In the genomic region with DNA sequence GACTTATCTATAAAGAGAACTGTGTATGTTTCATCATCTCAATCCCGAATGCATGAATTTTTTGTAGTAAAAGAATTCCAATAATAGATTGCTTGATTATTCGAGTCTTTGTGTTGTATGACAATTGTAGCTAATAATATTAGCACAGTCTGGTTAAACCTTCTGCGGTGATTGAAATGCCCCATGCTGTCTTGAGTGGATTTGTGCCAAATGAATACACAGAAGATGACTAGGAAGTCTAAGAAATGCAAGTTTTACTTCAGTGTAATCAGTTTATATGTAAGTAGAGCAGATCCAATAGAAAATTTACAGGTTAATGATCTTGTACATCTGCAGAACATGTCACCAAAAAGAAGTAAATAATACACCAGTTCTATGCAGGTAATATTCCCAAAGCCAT, we compare ENCODE assay signal across 20 mouse cellular contexts.
DNase-seq lines count a peak whose midpoint lies in the region; ATAC-seq lines count a peak whose summit lies in the region.
"Had no signal": no experiment of that assay in that cellular context is flagged by ENCODE, and none has a peak within 500 bp of the region (broad histone marks: within the 10 kb centered on the region; RNA-seq: fewer than 3 reads in every experiment).

No protein-coding gene starts in this region.

- DNase-seq in cerebellum, adult 9-10 months = peak; percentile 14
- peak; percentile 64 to 76 for DNase-seq in cerebellum, postnatal 14 days
- no peak for DNase-seq in cerebellum, postnatal 4 days (ENCODE audit: low spot score in 2 of 2)
- peak; percentile 6 for DNase-seq in brain, adult 2 months (ENCODE audit: low read depth, low spot score)
- DNase-seq in cerebellum, postnatal 36 days = peak; percentile 4 to 32
- no peak for DNase-seq in gastrocnemius, adult 8-10 months (ENCODE audit: low spot score in 2 of 2)
- DNase-seq: adrenal gland, postnatal 10 days; B cell, adult 2 months; embryo, embryonic 11 days; gastrocnemius, postnatal 10 days; gastrocnemius, postnatal 36 days; heart, adult 2 months; heart, postnatal 14 days; heart, postnatal 4 days; kidney, adult 11 months; kidney, adult 8-10 months had no signal

- no peak for ATAC-seq in cerebellum, adult (ENCODE audit: insufficient number of reproducible peaks, low FRiP score, low TSS enrichment)
- ATAC-seq: forebrain, embryonic 15.5 days; intestine, embryonic 15.5 days; Patski had no signal

Comparison
In these comparisons a context has a peak if more than half of its experiments do, and no peak if none do; other contexts are left out.
1. DNase-seq: peak in cerebellum, adult 9-10 months (single experiment), cerebellum, postnatal 14 days (2 of 2), brain, adult 2 months (single experiment) and cerebellum, postnatal 36 days (2 of 2); none in cerebellum, postnatal 4 days (0 of 2) and gastrocnemius, adult 8-10 months (0 of 2).